Mouse (Mus musculus) lung, adult 2 months (tissue): ENCODE measurements around the gene Borcs5. TPM values are rescaled to one million over a fixed set of nuclear protein-coding genes. Genes with fewer than 3 reads are reported as not detected.
"Not testable (repeated sequence)": the region's sequence is repeated elsewhere in the genome, so short reads cannot be mapped to it uniquely, and the experiment has no call there.

Source experiments
- DNase-seq: peaks from one replicate; pipeline ENCODE4 v3.0.0; 2022
- H3K4me1 ChIP-seq: fragments of 200-500 bp; 2 replicates; pipeline ENCODE4 v1.6.1; 2011; ENCODE audit warnings: low read length; ENCODE audit not compliant: control insufficient read depth, insufficient read depth
- H3K4me3 ChIP-seq: fragments of 200-500 bp; replicated peaks from 2 replicates; pipeline ENCODE3; 2011; ENCODE audit warnings: low read depth, mild to moderate bottlenecking, control low read depth, low read length; ENCODE audit errors: extremely low read depth
- CTCF ChIP-seq: fragments of 200-500 bp; IDR thresholded peaks from 2 replicates; pipeline ENCODE4 v1.5.1; 2011; ENCODE audit warnings: mild to moderate bottlenecking, low read length, control low read depth; ENCODE audit not compliant: insufficient read depth
- POLR2A ChIP-seq: fragments of 200-500 bp; IDR thresholded peaks from 2 replicates; pipeline ENCODE4 v1.6.1; 2011; ENCODE audit warnings: low read depth, mild to moderate bottlenecking, control low read depth, low read length, borderline replicate concordance; ENCODE audit errors: extremely low read depth
- WGBS: fragments of 180-500 bp; shearing (Covaris S2); methylation state at CpG from one replicate; pipeline ENCODE4 v1.1.7; 2018; 5-methylcytosine and 5-hydroxymethylcytosine counted together
- polyA plus RNA-seq: library from polyadenylated mRNA; depleted of rRNA; stranded (reverse); fragments of >200 nt; gene quantifications from 2 replicates; pipeline ENCODE4 v1.2.3, GENCODE M21; 2012

Gene Borcs5
- polyA plus RNA-seq, 1 experiment = 11.5 TPM

- TF ChIP-seq CTCF (no peak), POLR2A (no peak)
- WGBS = 70% methylated on average over 2 of the region's 2 CpGs
- H3K4me1 ChIP-seq = peaks cover 5% of the 10 kb centered on the region
- DNase-seq = no peak
- no peak overlapping the region for H3K4me3 ChIP-seq
Measured at GRCm38 (mm10) chr6:134668519-134668918, 29.2 kb downstream of the Borcs5 start.

- TF ChIP-seq POLR2A (no peak), CTCF (no peak)
- WGBS = 72% methylated on average over 6 of the region's 6 CpGs
- H3K4me1 ChIP-seq = peaks cover 7% of the 10 kb centered on the region
- H3K4me3 ChIP-seq = no peak overlapping the region
- DNase-seq = no peak
Measured at GRCm38 (mm10) chr6:134669179-134669865, 30.0 kb downstream of the Borcs5 start.

- Histone ChIP-seq H3K4me1 (peaks cover 7% of the 10 kb centered on the region), H3K4me3 (no peak overlapping the region)
- TF ChIP-seq CTCF (no peak), POLR2A (no peak)
- no peak for DNase-seq
- WGBS = 12% methylated on average over 4 of the region's 4 CpGs
Measured at GRCm38 (mm10) chr6:134670881-134671411, 31.6 kb downstream of the Borcs5 start.

GRCm38 (mm10) chr6:134673712-134674111 lies 34.4 kb downstream of the Borcs5 start:
- DNase-seq, H3K4me3 ChIP-seq, H3K4me1 ChIP-seq: not testable (repeated sequence)
- 75% methylated on average over 8 of the region's 8 CpGs for WGBS

- TF ChIP-seq POLR2A (no peak), CTCF (no peak)
- DNase-seq = no peak
- WGBS = 79% methylated on average over 4 of the region's 4 CpGs
- Histone ChIP-seq H3K4me3 (no peak overlapping the region), H3K4me1 (peaks cover 2% of the 10 kb centered on the region; the same call in 1 of the 2 replicates)
Measured at GRCm38 (mm10) chr6:134677504-134677903, 38.2 kb downstream of the Borcs5 start.

GRCm38 (mm10) chr6:134678037-134678436 lies 38.7 kb downstream of the Borcs5 start:
- TF ChIP-seq CTCF (no peak), POLR2A (no peak)
- Histone ChIP-seq H3K4me3 (no peak overlapping the region), H3K4me1 (peaks cover 2% of the 10 kb centered on the region; the same call in 1 of the 2 replicates)
- DNase-seq = no peak
- 73% methylated on average over 3 of the region's 3 CpGs for WGBS

- WGBS = 87% methylated on average over 4 of the region's 4 CpGs
- not testable (repeated sequence) for H3K4me3 ChIP-seq, H3K4me1 ChIP-seq, DNase-seq
Measured at GRCm38 (mm10) chr6:134679330-134679729, 40.0 kb downstream of the Borcs5 start.

GRCm38 (mm10) chr6:134684354-134684915 lies 45.1 kb downstream of the Borcs5 start:
- WGBS = 76% methylated on average over 6 of the region's 6 CpGs
- H3K4me3 ChIP-seq = no peak overlapping the region
- no peaks in the 10 kb centered on the region for H3K4me1 ChIP-seq
- no peak for DNase-seq
- TF ChIP-seq POLR2A = no peak
- TF ChIP-seq CTCF = no peak

GRCm38 (mm10) chr6:134685040-134685439 lies 45.7 kb downstream of the Borcs5 start:
- DNase-seq = no peak
- TF ChIP-seq CTCF (no peak), POLR2A (no peak)
- Histone ChIP-seq H3K4me1 (no peaks in the 10 kb centered on the region), H3K4me3 (no peak overlapping the region)
- WGBS = 87% methylated on average over 2 of the region's 2 CpGs

GRCm38 (mm10) chr6:134685515-134685914 lies 46.2 kb downstream of the Borcs5 start:
- TF ChIP-seq CTCF (no peak), POLR2A (no peak)
- Histone ChIP-seq H3K4me1 (no peaks in the 10 kb centered on the region), H3K4me3 (no peak overlapping the region)
- WGBS = 96% methylated on average over 6 of the region's 6 CpGs
- DNase-seq = no peak
